Mouse (Mus musculus): ENCODE results near the gene Alkbh7.

GRCm38 (mm10) chr17:56975391-56975790 is 21.7 kb upstream of the Alkbh7 start:
- TF ChIP-seq FLI1 (IDR thresholded peaks at IDR 0.05; ENCODE audit: low read length) (no peak), GATA1 (IDR thresholded peaks at IDR 0.05; ENCODE audit: borderline replicate concordance, low read length) (no peak)
